Mouse (Mus musculus) kidney, adult 11 months (tissue): ENCODE measurements around the gene Gnat1.

Experiments
- DNase-seq: peaks from one replicate; pipeline ENCODE4 v3.0.0; 2022

The Gnat1 gene

DNA sequence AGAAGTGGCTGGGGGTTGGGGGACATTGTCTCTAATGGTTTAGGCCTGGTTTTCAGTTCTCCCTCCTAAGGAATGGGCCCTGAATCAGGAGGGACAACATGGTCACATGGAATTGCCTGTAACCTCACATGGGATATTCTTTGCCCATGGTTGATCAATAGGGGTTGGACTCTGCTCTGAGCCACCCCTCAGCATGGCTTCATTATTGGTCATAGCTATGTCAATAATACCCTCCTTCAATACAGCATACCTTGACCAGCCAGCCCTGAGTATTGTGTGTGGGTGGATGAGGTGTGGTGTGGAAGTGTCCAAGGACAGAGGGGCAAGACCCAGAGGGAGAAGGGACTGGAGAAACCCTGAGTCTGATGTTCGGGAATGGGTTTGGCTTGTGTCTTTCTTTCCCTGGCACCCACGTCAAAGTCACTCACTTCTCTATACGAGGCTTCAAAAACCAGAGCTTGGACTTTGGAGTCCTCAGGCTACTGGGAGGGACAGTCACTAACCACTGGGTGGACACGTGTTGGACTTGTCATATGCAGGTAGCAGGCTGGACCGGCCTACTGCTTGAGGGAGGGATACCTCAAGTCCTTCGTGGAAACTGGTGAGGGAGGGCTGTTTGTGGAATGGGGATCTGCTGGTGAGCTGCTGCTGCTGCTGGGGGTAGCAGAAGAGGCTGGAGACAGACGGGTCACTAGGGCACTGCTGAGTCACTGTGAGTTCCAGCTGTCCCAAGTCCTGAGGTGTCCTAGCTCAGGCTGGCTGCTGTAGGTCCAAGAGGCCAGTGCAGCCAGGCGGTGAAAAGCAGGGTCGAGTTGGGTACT, 4.7 kb downstream of the Gnat1 start:
- peak; percentile 83 for DNase-seq

DNA sequence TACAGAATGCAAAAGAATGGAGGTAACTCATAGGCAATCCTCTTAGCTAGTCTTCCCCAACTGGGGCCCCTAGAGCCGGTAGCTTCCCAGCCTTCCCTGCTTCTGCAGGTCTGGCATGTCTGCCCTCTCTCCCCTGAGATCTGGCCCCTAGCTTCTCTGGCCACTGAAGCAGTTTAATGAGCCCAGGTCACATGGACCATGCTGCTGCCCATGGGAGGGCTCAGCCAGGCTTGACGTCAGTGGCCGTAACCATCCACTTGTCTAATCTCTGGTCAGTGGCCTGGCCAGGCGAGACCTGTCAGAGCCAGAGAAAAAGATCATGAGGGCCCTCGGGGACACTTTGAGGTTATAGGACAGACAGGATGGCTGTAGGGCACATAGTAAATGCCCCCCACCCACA, 9.3 kb downstream of the Gnat1 start:
- peak; percentile 73 for DNase-seq

DNA sequence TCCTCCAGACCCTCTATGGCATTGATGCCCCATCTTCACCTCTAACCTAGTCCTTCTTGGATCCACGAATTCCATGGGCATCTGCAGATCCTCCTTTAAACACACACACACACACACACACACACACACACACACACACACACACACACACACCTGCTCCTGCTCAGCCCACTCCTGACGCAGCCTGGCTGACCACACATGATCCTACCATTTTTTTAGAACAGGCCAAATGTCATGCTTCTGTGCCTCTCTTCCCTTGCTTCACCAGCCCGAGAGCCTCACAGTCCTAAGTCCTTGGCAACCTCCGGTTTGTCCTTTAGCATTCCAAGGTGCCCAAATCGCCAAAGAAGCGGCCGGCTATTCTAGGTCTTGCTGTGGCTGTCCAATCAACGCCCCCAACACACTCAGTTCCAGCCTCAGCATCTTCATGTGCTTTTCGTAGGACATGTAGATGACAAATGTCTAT, 10.0 kb downstream of the Gnat1 start, which contains the start of gene Slc38a3:
Slc38a3 (minus strand) TSS at position 51 of the 466 bp plus-strand sequence.
- DNase-seq = peak; percentile 39

DNA sequence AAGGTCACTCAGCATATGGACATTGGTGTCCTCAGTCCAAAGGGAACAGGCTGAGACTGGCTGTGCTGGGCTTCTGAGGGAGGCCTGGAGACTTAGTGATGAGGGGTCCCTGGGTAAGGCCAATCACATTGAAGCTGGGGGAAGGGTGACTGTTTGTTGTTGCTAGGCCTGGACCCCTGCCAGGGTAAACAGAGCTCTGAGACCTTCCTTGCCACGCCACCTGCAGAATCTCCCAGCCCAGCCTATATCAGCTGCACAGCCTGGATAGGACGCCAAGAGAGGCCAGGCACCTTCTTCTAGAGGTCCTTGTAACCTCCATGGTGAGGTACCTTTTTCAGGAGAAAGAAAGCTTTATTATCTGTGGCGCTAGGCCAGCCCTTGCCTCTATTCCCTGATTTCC, 10.6 kb downstream of the Gnat1 start:
- no peak for DNase-seq

DNA sequence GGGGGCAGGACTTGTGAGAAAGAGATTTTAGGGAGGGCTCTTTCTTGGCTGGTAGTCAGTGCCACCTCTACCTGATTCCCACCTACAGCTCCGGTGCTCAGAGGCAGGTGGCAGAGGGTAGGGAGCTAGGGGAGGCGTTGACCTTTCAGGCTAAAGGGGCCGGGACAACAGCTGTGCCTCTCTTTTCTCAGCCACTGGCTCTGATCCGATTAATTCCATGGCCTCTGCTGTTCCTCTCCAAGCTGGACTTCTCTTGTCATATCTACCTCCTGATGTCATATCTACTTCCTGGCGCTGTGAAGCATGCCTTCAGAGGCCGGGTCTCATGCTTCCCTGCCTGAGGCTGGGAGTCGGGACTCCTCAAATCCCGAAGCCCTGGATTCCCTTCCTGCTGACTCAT, 11.5 kb downstream of the Gnat1 start:
- no peak for DNase-seq

DNA sequence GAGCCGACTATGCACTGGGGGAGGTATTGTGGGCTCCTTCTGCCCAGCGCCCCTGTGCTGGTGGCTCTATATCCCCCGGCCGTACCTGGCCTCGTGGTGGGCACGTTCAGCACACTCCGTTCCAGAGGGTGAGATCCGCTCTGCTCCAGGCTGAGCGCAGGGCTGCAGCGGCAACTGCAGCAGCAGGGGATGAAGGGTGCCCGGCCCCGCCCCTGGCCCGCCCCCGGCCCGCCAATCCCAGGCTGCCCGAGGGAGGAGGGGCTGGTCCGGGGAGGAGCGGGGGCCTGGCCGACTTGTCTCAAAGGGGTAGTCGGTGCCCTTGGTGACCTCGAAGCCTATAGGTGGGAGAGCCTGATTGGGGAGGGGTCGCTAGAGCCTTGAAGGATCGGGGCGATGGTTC, 12.3 kb downstream of the Gnat1 start:
- peak; percentile 57 for DNase-seq

DNA sequence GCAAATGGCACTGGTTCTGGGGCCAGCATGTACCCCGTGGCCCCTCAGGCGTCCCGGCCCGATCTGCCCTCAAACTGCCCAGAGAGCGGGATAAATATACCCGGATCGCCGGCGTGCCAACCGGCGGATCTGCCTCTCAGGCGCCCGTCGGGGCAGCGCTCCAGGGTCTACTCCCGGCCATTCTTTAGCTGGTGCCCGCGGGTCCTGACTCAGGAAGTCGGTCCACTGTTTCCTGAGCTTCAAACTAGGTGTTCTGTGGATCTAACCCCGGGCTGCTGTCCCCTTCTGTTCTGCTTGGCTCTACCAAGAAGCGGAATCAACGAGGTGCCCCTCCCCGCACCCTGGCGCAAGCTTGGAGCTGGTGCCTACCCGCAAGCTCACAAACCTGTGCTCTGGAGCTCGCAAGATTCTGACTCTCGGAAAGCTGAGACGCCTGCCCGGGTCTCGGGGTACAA, 12.7 kb downstream of the Gnat1 start:
- no peak for DNase-seq

DNA sequence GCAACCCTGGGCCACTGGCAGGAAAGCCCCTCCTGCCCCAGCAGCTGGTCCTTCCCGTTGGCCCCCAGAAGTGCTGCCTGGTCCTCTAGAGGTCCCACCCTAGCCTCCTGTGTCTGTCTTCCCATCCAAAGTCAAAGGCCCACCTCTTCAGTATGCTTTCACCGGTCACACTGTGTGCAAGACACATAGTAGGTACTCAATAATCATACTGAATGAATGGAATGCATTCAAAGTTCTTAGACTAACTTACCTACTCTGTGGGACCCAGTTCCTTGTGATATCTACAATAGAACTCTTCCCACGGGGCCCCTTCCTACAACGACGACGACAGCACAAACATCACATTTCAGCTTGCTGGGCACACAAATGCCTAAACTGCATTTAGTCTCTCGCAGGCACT, 14.2 kb downstream of the Gnat1 start:
- no peak for DNase-seq

DNA sequence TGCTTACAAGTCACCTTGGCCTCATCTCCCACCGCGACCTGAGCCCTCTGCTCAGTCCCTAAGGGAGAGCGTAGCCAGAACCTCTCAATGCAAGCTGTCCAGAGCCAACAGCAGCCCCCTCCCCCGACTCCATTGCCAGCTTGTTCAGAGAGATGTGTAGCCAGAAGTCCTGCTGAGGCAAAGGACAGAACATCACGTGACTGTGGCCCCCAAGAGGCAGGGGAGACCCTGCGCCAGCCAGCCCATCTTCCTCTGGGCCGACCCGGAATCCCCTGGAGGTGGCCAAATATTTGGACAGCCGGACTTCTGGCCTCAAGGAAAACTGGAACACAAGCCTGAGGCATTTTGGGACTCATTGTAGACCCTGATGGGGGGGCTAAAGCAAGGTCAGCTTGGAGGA, 16.0 kb downstream of the Gnat1 start:
- DNase-seq = no peak

DNA sequence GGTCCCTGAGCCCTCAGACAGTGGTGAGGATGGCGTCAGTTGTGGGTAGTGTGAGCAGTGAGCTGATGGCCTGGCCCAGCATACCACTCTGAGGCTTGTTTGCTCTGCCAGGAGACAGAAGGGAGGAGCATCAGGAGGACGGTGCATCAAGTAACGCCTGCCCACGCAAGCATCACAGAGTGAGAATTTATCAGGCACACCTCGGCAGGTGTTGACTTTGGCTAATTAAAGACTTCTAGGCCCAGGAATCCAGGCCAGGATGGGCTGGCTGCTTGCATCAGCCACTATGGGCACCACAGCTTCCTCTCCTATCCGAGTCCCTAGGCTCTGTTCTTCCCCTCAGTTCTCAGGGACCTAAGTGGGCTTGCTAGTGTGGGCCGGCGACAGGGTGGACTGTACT, 17.2 kb downstream of the Gnat1 start:
- DNase-seq = no peak

DNA sequence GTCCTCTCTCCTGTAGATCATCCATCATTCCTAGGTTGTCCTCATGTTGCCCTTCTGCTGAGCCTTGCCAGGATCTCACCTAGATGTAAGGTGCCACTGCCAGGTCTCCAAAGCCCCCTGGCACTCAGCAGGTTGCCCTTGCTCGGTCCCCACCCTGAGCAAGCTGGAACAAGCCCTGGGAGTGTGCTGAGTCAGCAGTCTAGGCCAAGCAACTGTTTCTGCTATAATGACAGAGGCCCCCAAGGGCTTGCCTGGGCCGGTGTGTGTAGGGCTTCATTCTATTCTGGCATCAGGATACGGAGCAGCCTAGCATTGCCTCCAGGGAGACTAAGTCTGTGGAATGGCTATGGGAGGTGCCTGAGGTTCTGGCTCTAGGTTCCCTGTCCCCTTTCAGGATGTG, 18.7 kb downstream of the Gnat1 start:
- no peak for DNase-seq

DNA sequence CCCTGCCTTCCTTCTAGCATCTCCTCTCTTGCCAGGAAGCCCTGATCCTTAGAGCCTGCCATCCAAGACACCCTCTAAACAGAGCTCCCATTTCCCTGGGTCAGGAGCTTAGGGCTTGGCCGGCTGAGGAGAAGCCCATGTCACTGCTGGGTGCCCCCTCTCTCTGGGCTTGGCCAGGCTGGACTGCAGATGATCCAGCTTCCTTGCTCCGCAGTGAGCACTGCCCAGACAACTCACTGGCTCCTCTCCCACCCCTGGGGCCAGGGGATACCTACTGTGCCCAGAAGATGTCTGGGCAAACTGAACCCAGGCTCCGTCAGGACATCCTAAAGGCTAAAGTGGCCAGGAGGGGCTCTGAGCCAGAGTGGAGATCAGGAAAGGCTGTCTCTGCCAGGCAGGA, 19.6 kb downstream of the Gnat1 start:
- DNase-seq = no peak

DNA sequence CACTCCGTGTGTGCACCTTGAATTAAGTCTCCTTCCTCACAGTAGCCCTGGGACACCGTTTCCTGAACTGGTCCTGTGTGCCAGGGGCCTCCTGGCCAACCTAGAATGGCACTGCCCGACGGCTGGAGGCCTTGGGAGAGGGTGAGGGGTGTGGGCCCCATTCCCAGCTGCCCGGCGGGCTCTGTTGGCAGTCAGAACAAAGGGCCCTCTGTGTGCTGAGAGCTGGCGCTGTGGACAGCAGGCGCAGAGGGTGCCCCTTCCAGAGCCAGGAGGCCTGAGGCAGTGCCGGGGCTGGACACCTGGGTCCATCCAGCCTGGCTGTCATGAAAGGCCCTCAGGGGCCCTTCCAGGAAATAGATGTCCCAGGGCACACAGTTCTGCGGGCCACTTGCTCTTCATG, 20.0 kb downstream of the Gnat1 start:
- no peak for DNase-seq

DNA sequence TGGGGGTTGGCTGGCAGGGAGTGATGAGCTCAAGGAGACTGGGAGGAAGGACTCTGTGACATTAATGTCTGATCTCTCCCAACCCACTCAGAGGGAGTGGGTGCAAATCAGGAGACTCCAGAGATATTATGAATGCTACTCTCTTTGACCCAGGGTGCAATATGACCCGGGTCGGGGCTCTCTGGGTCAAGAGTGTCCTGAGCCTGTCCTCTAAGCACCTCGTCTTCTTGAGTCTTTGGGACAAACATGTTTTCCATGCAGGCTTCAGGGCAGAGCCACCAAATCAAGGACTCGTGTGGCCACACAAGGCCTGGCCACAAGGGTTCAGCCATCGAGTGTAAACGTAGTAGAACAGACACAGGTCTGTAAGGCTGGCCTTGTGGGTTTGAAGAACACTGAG, 21.4 kb downstream of the Gnat1 start:
- no peak for DNase-seq

DNA sequence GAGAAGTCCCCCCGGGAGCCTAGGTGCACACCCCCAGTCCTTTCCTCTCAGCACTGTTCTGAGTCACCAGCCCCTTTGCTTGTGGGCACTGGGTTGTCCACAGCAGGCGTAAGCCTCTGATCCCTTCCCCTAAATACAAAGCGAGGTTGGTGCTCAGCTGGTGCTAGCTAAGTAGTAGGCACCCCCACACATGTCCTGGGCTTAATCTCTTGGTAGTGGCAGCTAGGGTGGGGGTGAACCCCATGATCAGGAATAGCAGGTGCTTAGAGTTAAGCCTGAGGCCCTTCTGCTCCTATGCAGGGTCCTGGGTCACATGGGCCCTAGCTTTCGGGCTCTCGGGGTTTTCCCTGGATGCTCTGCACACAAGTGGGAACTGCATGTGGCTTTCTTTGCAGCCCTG, 22.4 kb downstream of the Gnat1 start:
- no peak for DNase-seq

DNA sequence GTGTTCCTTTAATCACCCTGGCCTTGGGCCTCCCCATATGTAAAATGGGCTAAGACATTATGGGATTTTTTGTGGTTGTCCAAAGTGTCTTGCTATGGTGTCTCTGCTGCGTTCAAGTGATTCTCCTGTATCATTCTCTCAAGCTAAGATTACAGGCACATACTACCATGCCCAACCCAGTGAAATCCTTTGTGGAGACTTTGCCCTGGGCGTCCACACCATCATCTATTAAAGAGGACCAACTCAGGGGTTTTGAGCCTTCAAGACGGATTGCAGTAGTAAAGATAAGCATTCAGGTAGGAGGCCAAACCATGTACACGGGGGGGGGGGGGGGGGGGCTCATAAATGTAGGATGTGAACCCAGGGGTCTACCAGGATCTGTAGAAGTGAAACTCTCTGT, 24.9 kb downstream of the Gnat1 start:
- no peak for DNase-seq

DNA sequence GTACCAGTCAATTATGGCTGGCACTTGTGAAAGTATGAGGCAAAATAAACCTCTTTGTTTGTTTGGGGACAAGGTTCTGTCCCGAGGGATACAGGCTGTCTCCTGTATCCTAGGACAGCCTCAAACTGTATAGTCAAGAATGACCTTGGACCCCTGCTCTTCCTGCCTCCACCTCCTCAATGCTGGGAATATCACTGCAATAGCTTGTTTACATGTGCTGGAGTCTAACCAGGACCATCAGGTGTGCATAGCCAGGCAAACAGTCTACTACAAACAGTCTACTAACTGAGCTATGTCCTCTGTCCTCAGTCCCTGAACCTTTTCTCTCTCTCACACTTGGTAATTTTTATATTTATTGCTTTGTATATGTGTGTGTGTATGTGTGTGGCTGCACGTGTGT, 26.0 kb downstream of the Gnat1 start:
- DNase-seq = no peak

DNA sequence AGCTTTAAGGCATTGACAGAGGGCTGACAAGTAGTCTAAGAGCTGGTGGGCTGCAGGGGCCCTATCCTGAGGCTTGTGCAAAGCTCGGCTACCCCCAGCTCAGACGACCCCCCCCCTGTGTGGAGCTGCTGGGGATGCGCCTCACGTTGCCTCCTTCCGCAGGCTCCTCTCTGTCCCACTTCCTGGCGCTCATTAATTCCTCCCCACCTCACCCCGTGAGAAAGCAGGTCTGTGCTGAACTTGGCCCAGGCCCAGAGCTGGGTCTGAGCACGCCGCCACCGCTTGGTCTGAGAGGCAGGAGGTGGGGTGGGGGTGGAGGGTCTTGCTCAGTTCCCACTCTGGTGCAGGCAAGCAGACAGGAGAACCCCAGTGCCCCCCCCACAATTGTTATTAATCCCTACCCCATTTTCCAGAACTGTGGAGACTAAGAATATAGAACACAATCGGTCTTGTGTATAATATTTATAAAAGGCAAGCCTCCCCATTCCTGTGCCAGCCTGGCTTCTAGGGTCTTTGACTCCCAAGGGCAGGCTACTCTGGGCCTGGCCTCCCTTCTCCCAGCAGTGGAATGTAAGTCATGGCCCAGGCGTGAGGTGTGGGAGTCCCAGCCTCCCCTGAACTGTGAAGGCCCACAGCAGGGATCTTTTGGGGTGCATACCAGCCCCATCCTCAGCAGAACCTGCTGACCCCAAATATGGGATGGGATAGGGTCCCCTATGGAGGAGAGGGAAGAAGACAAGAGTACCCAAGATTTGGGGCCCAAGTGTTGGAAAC, 28.6 kb downstream of the Gnat1 start:
- no peak for DNase-seq

DNA sequence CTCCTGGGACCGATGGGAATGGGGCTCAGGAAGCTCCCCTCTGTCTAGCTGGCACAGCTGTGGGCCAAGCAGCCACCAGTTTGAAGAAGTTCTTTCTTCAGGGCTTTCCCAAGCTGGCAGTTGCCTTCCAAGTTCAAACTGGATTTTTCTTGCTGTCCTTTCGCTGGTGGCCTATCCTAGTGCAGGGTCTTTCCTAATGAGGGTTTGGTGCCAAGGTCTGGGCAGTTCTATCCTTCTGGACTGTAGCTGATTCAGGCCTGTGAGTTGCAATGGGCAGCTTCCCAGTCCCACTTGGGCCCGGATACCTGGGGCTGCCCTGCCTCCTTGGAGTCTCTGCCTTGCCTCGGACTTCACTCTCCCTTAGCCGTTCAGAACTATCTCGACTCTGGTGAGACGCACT, 29.3 kb downstream of the Gnat1 start:
- DNase-seq = no peak

DNA sequence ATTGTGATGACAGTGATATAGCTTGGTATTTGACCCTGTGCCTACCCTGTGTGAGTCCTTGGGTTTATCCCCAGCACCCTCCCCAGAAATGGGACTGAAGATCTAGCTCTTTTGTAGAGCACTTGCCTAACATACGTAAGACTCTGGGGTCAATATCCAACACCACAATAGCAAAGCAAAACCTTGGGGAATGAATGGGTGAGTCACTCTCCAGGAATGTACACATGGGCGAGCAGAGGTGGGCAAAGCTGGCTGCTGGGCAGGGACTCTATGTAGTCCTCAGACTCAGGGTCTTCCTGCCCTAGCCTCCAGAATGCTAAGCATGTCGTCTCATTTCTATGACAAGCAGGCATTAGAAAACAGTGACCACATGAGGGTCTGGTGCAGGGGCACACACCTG, 30.7 kb downstream of the Gnat1 start:
- no peak for DNase-seq

DNA sequence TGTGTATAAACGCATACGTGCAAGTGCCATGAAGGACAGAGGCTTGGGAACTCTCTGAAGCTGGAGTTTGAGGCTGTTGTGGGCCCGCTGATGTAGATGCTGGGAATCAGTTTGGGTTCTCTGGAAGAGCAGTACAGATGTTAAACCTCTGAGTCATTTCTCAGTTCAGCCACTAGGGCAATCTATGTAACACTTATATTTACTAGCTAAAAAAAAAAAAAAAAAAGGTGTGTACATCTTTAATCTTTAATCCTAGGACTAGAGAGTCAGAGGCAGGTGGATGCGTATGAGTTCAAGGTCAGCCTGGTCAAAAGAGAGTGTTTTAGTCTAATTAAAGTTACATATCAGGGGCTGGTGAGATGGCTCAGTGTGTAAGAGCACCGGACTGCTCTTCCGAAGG, 32.5 kb downstream of the Gnat1 start:
- DNase-seq = no peak

DNA sequence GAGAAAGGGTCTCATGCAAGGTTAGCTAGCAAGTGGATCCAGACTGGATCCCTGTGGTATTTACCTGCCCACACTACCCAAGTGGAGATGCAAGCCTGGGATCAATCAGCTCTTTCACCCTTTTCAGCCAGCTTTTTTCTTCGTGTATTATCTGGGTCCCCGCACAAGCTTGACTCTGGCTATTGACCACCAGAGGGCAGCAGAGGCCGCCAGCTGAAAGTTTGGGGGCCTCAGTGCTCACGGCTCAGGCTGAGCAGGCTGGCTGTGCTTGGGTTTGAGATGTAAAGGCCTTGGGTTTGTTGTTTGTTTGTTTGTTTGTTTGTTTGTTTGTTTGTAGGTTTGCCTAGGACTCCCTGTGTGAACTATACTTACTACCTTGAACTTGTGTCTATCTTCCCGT, 33.9 kb downstream of the Gnat1 start:
- DNase-seq = peak; percentile 55

DNA sequence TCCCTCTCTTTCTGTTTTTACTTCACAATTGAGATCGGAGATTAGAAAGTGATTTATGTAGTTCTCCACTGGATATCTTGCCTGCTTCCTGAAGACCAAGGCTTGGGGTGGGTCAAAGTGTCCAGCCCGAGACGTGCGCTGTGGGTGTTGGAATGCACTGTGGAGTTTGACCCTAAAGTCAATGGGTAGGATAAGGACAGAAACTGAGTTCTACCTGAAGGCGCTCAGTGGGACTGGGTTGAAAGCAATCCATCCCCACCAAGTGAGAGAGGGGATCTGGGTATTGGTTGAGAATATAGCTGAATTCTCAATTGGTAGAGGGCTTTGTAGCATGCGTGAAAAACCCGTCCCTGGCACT, 34.4 kb downstream of the Gnat1 start:
- peak; percentile 67 for DNase-seq

DNA sequence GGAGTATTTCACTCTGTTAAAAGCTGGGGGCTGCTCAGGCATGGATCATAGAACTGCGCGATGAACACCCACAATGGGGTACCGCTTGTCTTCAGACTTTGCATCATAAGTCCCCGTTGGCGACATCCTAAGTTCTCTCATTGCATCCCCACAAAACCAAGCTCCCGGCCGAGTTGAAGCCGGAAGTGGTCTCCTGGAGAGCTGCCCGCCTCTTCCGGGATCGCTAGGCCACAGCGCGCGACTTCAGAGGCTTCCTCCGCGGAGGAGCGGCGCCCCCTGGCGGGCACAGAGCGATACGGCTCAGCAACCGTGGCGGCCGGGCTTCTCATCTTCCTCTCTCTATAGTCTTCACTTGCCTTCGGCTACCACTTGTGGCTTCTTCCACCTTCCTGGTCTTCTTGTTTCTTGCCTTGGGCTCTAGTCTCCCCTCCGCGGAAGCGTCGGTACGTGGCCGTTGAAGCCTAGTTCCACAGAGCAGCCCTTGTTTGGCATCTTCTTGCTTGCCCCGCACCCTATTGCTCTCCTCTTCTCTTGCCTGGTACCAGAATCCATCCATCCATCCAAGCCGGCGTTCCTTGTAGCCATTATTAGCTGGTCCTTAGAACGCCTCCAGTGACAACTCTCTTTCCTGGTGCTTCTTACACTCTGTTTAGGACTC, 34.9 kb downstream of the Gnat1 start:
- DNase-seq = peak; percentile 84
